Mouse (Mus musculus): ENCODE results near the gene Rpp25l.

GRCm38 (mm10) chr4:41756440-41756839, 43.1 kb upstream of the Rpp25l start:
- TF ChIP-seq CTCF (IDR thresholded peaks at IDR 0.05; ENCODE audit: low read depth) (no peak), EP300 (IDR thresholded peaks at IDR 0.05; ENCODE audit: low read depth) (no peak)
